Mouse (Mus musculus): ENCODE results near the gene Soat1. TPM values are rescaled to one million over a fixed set of nuclear protein-coding genes. Genes with fewer than 3 reads are reported as not detected.
A peak's percentile ranks its signal among the peaks of the same experiment; 100 is the strongest.

Gene Soat1
- polyA plus RNA-seq, 1 experiment from 2014 or later: 32.3 TPM

DNA sequence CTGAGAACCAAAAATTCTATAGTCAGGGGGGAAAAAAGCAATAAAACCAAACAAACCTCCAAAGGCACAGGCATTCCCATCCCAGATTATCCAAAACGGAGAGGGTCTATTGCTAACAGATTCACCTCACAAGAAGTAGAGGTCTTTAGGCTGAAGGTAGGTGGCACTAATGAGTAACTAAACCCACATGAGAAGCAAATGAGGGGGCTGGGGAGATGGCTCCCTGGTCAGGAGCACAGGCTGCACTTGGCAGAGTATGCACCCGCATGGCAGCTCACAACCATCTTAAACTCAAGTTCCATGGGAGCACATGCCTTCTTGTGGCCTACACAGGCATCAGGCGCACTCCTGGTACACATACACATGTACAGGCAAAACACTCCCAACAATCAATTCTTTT lies 7.7 kb upstream of the Soat1 start:
- Histone ChIP-seq H3K4me1 (no peaks in the 10 kb centered on the region), H3K27ac (no peak overlapping the region), H3K27me3 (no peaks in the 10 kb centered on the region), H3K9ac (no peak overlapping the region), H3K4me3 (no peak overlapping the region), H3K9me3 (no peaks in the 10 kb centered on the region), H3K4me2 (replicated peaks) (no peak overlapping the region), H3K36me3 (no peaks in the 10 kb centered on the region)
- WGBS: 78% methylated on average over 3 of the region's 3 CpGs
- no peak for ATAC-seq (ENCODE audit: low FRiP score, low read depth)

DNA sequence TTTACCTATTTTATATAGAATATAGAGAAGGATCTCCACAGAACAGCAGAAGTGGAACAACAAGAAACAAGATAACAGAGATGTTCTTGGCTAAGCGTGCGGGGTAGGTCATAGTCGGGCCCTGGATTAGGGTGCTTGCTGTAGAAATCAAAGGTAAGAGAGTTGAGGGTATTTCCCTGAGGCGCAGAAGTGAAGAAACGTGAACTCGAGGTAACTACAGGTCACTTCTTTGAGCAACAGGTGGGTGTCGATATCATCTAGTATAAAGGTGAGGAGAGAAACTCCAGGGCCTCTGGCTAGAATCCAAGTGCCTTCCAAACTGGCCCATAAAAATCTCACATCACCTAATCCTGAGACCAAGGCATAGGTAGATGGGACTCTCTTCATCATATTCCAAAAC lies 2.4 kb upstream of the Soat1 start:
- H3K9me3 ChIP-seq: no peaks in the 10 kb centered on the region
- no peaks in the 10 kb centered on the region for H3K27me3 ChIP-seq
- H3K27ac ChIP-seq: no peak overlapping the region
- peaks cover 8% of the 10 kb centered on the region for H3K4me1 ChIP-seq
- no peak for ATAC-seq (ENCODE audit: low FRiP score, low read depth)
- H3K36me3 ChIP-seq: no peaks in the 10 kb centered on the region
- WGBS: 46% methylated on average over 7 of the region's 7 CpGs
- no peak overlapping the region for H3K9ac ChIP-seq
- H3K4me2 ChIP-seq (replicated peaks): no peak overlapping the region
- no peak overlapping the region for H3K4me3 ChIP-seq

DNA sequence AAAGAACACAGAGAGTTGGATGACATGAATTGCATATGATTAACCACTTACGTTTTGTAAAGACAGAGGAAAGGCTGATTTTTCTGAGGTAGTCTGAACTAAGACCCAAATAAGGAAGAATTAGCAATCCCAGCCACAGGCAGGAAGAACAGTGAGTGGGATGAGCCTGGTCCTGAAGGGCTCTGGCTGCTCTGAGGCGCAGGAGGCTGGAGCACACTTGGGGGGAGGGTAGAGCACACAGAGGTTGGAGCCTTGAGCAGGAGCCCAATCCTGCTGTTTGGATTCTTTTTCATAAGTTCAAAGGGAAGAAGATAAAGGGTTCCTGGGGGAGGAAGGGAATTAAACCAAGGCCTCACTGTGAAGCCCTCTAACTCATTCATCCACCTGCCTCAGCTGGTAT lies 1.9 kb upstream of the Soat1 start:
- no peak overlapping the region for H3K4me2 ChIP-seq (replicated peaks)
- no peaks in the 10 kb centered on the region for H3K9me3 ChIP-seq
- no peak overlapping the region for H3K9ac ChIP-seq
- no peak for ATAC-seq (ENCODE audit: low FRiP score, low read depth)
- no peaks in the 10 kb centered on the region for H3K27me3 ChIP-seq
- no peak overlapping the region for H3K27ac ChIP-seq
- no peaks in the 10 kb centered on the region for H3K36me3 ChIP-seq
- H3K4me3 ChIP-seq: no peak overlapping the region
- WGBS: 55% methylated on average over 2 of the region's 2 CpGs
- H3K4me1 ChIP-seq: peaks cover 8% of the 10 kb centered on the region

DNA sequence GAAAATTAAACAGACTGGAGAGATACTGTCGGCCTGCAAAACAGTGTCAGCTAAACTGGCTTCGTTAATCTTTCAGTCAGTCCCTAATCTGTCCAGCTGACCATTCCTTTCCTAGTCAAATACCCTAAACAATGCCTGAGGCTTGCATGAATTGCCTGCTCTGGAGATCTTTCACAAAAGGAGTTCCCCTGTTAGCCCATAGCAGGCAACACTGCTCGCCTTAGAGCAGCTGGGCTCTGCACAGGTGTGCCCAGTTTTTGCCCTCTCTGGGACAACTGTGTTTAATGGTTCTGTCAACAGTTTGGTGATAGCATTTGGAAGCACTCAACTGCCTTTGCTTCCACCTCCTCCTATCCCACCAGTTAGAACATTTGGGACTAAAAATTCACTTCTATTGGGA lies 723 bp upstream of the Soat1 start:
- Histone ChIP-seq H3K4me2 (replicated peaks) (no peak overlapping the region), H3K9me3 (no peaks in the 10 kb centered on the region), H3K36me3 (peaks cover 4% of the 10 kb centered on the region; the same call in 1 of the 2 replicates), H3K27me3 (no peaks in the 10 kb centered on the region), H3K4me1 (peaks cover 8% of the 10 kb centered on the region), H3K27ac (no peak overlapping the region), H3K4me3 (no peak overlapping the region), H3K9ac (no peak overlapping the region)
- ATAC-seq (ENCODE audit: low FRiP score, low read depth): no peak
- WGBS: 58% methylated on average over 3 of the region's 3 CpGs

DNA sequence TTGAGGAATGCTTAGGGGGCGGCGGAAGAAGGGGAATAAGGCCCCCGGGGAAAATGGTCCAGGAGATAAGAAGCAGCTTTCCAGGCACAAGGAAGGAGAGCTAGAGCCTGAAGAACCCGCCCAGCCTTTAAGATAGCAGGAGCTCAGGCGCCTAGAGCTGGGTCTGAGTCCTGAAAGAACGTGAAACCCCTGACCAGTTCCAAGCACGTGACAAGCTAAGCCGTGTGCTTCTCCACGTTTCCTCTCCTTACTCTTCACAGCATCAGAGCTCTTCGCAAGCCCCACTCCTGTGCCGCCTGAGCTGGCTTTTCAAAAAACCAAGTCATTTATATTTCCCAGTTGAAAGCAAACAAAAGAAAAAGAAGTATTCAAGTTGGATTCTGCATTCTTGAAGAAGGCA lies 1.1 kb downstream of the Soat1 start:
- 3% methylated on average over 11 of the region's 11 CpGs for WGBS
- Histone ChIP-seq H3K4me2 (replicated peaks) (peak overlapping the region; percentile 73), H3K4me1 (peaks cover 8% of the 10 kb centered on the region), H3K9me3 (no peaks in the 10 kb centered on the region), H3K9ac (peak overlapping the region; percentile 53), H3K27me3 (no peaks in the 10 kb centered on the region), H3K27ac (no peak overlapping the region), H3K4me3 (peak overlapping the region; percentile 74), H3K36me3 (peaks cover 15% of the 10 kb centered on the region)
- ATAC-seq (ENCODE audit: low FRiP score, low read depth): no peak

DNA sequence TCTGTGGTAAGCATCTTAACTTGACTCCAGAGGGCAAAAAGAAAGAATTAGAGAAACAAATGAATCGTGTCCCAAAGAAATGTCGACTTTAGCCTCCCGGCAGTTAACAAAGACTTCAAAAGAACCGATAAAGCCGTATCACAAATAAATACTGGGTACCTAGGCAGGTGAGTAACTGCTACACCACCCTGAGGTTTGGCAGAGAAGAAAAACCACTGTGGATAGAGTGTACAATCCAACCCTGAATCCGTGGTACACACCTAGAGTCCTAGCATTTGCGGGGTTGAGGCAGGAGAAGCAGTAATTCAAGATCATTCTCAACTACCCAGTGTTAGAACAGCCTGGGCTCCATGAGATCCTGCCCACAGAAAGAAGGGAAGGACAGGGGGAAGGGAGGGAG lies 2.2 kb downstream of the Soat1 start:
- Histone ChIP-seq H3K27me3 (no peaks in the 10 kb centered on the region), H3K9ac (no peak overlapping the region), H3K9me3 (no peaks in the 10 kb centered on the region), H3K36me3 (peaks cover 15% of the 10 kb centered on the region), H3K4me1 (peaks cover 12% of the 10 kb centered on the region), H3K4me2 (replicated peaks) (no peak overlapping the region), H3K4me3 (no peak overlapping the region), H3K27ac (no peak overlapping the region)
- 90% methylated on average over 7 of the region's 7 CpGs for WGBS
- no peak for ATAC-seq (ENCODE audit: low FRiP score, low read depth)

DNA sequence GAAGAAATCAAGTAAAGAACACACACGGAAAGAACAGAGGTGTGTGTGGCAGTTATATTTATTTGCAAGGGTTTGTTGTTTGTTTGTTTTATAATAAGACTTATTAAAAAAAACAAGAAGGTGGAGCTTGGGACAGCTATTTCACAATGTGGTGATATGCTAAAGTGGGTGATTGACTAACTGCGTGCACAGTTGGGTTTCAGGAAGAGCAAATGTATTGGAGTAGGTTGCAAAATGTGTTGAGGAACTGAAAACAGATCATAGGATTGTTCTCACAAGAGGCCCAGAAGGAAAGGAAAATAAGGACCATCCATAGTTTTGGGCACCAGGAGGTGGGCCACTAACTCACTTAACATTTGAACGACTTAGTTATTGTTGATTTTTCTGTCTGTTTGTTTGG lies 3.1 kb downstream of the Soat1 start:
- Histone ChIP-seq H3K4me2 (replicated peaks) (no peak overlapping the region), H3K4me1 (peaks cover 12% of the 10 kb centered on the region), H3K36me3 (peaks cover 23% of the 10 kb centered on the region), H3K27ac (no peak overlapping the region), H3K9me3 (0 out of 2 replicates have a peak, but pooled peaks cover 4% of the 10 kb centered on the region), H3K27me3 (no peaks in the 10 kb centered on the region), H3K4me3 (no peak overlapping the region), H3K9ac (no peak overlapping the region)
- 87% methylated on average over 3 of the region's 3 CpGs for WGBS
- ATAC-seq (ENCODE audit: low FRiP score, low read depth): no peak

DNA sequence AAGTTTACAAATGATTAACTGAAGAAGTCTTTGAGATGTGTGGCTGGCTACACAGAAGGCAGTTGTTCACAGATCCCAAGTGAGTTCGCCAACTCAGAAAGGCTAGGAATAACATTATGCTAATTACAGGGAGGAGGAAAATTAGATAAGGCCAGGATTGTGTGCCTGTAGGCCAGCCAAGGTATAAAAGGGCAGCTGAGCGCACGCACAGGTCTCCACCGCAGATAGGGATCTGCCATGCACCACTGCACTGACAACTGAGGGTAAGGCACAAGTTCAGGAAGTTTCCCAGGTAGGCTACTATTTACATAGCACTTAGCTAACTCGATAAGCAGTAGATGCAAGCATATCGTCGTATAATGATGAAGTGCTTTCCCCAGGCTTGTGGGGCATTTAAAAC lies 3.6 kb downstream of the Soat1 start:
- H3K4me2 ChIP-seq (replicated peaks): no peak overlapping the region
- peaks cover 28% of the 10 kb centered on the region for H3K36me3 ChIP-seq
- no peak overlapping the region for H3K4me3 ChIP-seq
- peaks cover 12% of the 10 kb centered on the region for H3K4me1 ChIP-seq
- no peak overlapping the region for H3K27ac ChIP-seq
- WGBS: 87% methylated on average over 7 of the region's 7 CpGs
- H3K27me3 ChIP-seq: no peaks in the 10 kb centered on the region
- H3K9ac ChIP-seq: no peak overlapping the region
- no peak for ATAC-seq (ENCODE audit: low FRiP score, low read depth)
- 0 out of 2 replicates have a peak, but pooled peaks cover 5% of the 10 kb centered on the region for H3K9me3 ChIP-seq

DNA sequence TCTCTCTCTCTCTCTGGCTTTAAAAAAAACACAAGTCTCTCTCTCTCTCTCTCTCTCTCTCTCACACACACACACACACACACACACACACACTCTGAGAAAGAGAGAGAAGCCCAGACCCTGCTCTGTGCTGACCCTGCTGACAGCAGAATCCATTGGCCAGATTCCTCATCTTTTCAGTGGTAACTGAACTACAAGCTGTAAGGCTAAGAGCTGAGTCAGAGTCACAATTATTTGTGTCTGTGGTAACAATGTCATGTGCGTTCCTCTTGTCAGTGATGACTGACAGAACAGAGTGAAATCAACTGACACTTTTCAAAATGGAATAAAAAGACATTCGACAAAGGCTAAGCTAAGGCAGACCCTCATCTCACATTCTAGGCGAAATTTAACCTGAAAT lies 5.6 kb downstream of the Soat1 start:
- Histone ChIP-seq H3K27ac (no peak overlapping the region), H3K9me3 (0 out of 2 replicates have a peak, but pooled peaks cover 5% of the 10 kb centered on the region), H3K4me3 (no peak overlapping the region), H3K36me3 (peaks cover 34% of the 10 kb centered on the region), H3K4me1 (peaks cover 12% of the 10 kb centered on the region), H3K9ac (no peak overlapping the region), H3K4me2 (replicated peaks) (no peak overlapping the region), H3K27me3 (no peaks in the 10 kb centered on the region)
- no peak for ATAC-seq (ENCODE audit: low FRiP score, low read depth)
- 84% methylated on average over 3 of the region's 3 CpGs for WGBS

DNA sequence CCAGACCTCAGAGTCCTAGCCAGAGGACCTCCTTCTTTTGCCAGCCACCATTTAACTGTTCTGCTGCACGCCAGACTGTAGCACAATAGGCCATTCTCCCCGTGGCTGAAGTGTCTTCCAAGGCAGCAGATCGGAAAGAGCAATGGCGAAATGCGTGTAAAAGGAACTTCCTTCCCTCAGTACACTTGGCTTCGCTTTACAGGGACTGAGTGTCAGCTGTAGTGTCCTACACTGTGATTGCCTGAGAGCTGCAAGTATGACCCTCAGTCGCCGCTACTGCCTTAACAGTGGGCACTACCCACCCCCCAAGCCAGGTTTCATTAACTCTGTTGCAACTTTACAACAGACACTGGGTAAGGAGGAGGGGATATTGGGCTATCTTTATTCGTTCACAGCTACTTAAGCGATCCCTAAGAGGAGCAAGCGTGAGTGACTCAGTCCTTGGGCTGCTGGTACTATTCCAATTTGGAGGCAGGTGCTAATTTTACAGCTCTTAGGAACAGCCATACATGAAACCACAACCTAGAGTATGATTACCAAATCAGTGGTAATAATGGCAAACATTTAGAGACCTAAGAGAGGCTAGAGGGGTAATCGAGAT lies 6.4 kb downstream of the Soat1 start:
- 76% methylated on average over 12 of the region's 12 CpGs for WGBS
- H3K9me3 ChIP-seq: 0 out of 2 replicates have a peak, but pooled peaks cover 5% of the 10 kb centered on the region
- H3K27me3 ChIP-seq: no peaks in the 10 kb centered on the region
- H3K4me2 ChIP-seq (replicated peaks): no peak overlapping the region
- no peak overlapping the region for H3K4me3 ChIP-seq
- ATAC-seq (ENCODE audit: low FRiP score, low read depth): no peak
- no peak overlapping the region for H3K9ac ChIP-seq
- peaks cover 7% of the 10 kb centered on the region for H3K4me1 ChIP-seq
- H3K27ac ChIP-seq: no peak overlapping the region
- peaks cover 37% of the 10 kb centered on the region for H3K36me3 ChIP-seq

DNA sequence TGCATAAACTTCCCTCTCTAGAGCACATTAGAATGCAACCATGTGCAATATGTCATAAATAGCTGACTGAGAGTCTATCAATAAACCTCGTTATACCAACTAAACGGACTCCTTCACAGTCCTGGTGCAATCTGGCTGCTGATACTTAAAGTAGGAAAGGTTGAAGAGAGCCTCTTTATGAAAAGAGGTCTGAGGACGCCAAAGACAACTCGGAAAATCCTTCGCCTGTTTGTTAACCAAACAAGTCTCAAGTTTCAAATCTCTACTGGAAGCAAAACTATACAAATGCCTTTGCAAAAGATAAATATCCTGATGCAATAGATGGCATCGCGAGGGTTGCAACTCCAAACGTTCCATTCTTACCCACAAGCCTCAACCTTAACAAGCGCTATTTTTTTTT lies 9.2 kb downstream of the Soat1 start:
- peaks cover 33% of the 10 kb centered on the region for H3K36me3 ChIP-seq
- H3K27ac ChIP-seq: no peak overlapping the region
- 0 out of 2 replicates have a peak, but pooled peaks cover 5% of the 10 kb centered on the region for H3K9me3 ChIP-seq
- no peak overlapping the region for H3K4me3 ChIP-seq
- H3K4me2 ChIP-seq (replicated peaks): no peak overlapping the region
- H3K4me1 ChIP-seq: peaks cover 4% of the 10 kb centered on the region; the same call in 1 of the 2 replicates
- no peak overlapping the region for H3K9ac ChIP-seq
- no peaks in the 10 kb centered on the region for H3K27me3 ChIP-seq
- 91% methylated on average over 9 of the region's 9 CpGs for WGBS
- no peak for ATAC-seq (ENCODE audit: low FRiP score, low read depth)

DNA sequence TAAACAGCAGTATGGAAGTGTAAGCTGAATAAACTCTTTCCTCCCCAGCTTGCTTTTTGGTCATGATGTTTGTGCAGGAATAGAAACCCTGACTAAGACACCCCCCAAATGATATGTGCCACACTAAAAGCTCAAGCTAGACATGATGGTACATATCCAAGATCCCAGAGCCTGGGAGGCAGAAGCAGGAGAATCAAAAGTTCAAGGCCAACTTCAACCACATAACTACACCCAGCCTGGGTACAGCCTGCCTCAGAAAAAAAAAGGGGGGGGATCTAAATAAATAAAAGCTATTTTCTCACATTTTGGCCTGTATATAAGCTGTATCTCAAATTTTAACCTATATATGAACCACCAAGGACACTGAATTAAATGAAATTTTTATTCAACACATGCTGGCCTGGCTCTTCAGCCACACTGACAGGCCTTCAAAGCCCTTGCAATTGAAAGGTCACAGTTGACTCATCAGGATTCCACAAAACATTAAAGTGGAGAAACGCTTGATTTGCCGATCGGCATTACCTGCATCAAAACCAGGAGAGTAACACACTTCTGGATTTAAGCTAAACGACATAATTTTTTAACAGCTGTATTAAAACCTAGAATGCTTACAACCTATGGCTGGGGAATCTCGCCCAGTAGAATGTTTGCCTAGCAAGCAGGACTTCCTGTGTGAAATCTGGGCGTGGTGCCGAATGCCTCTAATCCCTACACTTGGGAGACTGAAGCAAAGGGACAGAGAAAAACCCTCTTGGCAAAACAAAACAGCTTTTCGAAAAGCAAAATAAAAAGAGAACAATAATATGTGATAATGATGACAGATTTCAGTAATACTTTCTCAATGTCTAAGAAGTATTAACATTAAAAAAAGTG lies 9.9 kb downstream of the Soat1 start:
- WGBS: 81% methylated on average over 8 of the region's 8 CpGs
- no peak overlapping the region for H3K9ac ChIP-seq
- no peak for ATAC-seq (ENCODE audit: low FRiP score, low read depth)

More for the DNA sequence above, 9.9 kb downstream of the Soat1 start:
- no peak overlapping the region for H3K4me3 ChIP-seq
- peaks cover 4% of the 10 kb centered on the region; the same call in 1 of the 2 replicates for H3K4me1 ChIP-seq
- no peaks in the 10 kb centered on the region for H3K27me3 ChIP-seq
- no peak overlapping the region for H3K4me2 ChIP-seq (replicated peaks)
- H3K9me3 ChIP-seq: 0 out of 2 replicates have a peak, but pooled peaks cover 5% of the 10 kb centered on the region
- no peak overlapping the region for H3K27ac ChIP-seq
- H3K36me3 ChIP-seq: peaks cover 26% of the 10 kb centered on the region

Data from limb, embryonic 13.5 days (tissue).